Mouse (Mus musculus): Measurements from ENCODE around the gene Ttc9. TPM values are rescaled to one million over a fixed set of nuclear protein-coding genes. Genes with fewer than 3 reads are reported as not detected.

Ttc9 gene
- polyA plus RNA-seq, 1 experiment from 2014 or later: 0.77 TPM

DNA sequence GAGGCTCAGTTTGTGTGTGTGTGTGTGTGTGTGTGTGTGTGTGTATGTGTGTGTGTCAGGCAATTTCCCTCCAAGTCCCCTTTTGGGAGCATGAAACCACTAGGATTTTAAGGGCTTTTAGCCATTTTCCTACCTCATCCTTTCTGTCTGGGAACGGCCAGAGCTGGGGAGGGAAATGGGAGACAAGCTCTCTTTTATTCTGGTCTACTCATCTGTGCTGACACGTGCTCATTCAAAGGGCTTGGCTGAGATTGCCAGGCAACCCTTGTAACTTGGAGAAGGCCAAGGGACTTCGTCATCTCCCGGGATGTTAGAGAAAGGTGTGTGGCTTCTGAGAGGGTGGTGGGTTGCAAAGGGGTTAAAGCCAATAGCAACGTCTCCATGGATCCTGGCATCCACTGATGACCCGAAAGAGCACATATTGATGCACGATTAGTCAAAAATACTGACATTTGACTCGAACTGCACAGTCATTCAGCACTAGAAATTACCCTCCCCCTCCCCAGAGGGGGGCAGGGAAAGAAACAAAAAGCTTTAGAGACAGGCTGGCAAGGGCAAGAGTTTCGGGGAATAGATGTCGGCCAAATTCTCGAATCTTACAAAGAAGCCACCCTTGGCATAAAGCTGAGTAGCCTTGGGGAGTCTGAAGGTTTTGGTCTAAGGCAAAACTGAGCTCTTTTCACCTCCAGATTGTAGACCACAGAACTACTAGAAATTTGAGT, 11.5 kb downstream of the Ttc9 start:
- 75% methylated on average over 11 of the region's 11 CpGs for WGBS (ENCODE audit: insufficient replicate concordance)
- ATAC-seq (replicated peaks; ENCODE audit: insufficient number of reproducible peaks, low FRiP score, low TSS enrichment): no peak
- H3K27me3 ChIP-seq (ENCODE audit: control insufficient read depth, insufficient read depth, low read length): no peaks in the 10 kb centered on the region

DNA sequence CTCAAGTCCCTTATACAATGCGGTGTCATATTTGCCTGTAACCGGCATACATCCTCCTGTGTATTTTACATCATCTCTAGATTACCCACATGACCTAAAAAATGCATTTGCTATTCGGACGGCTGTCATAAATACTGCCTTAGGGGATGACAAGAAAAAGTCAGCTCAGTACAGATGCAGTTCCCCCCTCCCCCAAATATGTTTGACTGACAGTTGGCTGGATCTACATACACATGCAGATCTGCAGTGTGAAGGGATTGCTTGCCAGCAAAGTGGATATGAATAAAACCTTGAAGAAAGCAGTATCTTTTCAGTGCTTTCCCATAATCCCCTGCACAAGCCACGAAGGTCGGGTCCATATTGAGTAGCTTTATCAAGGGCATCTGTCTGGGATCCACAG, 15.8 kb downstream of the Ttc9 start:
- no peaks in the 10 kb centered on the region for H3K36me3 ChIP-seq (ENCODE audit: control insufficient read depth, insufficient read depth, low read length)
- no peak overlapping the region for H3K4me3 ChIP-seq (ENCODE audit: low read depth, low read length)
- no peaks in the 10 kb centered on the region for H3K9me3 ChIP-seq (replicated peaks; ENCODE audit: control insufficient read depth, low read length)
- no peaks in the 10 kb centered on the region for H3K27me3 ChIP-seq (ENCODE audit: control insufficient read depth, insufficient read depth, low read length)
- no peak for ATAC-seq (replicated peaks; ENCODE audit: insufficient number of reproducible peaks, low FRiP score, low TSS enrichment)
- no peaks in the 10 kb centered on the region for H3K4me1 ChIP-seq (ENCODE audit: control insufficient read depth, insufficient read depth, low read length)
- no peak overlapping the region for H3K9ac ChIP-seq (ENCODE audit: low read depth, low read length)
- H3K4me2 ChIP-seq: no peak overlapping the region
- WGBS (ENCODE audit: insufficient replicate concordance): 85% methylated on average over 6 of the region's 6 CpGs
- no peak overlapping the region for H3K27ac ChIP-seq (ENCODE audit: low read depth, low read length)

More for the DNA sequence above, 11.5 kb downstream of the Ttc9 start:
- no peaks in the 10 kb centered on the region for H3K4me1 ChIP-seq (ENCODE audit: control insufficient read depth, insufficient read depth, low read length)
- H3K36me3 ChIP-seq (ENCODE audit: control insufficient read depth, insufficient read depth, low read length): no peaks in the 10 kb centered on the region
- no peak overlapping the region for H3K9ac ChIP-seq (ENCODE audit: low read depth, low read length)
- H3K9me3 ChIP-seq (replicated peaks; ENCODE audit: control insufficient read depth, low read length): no peaks in the 10 kb centered on the region
- no peak overlapping the region for H3K4me2 ChIP-seq
- no peak overlapping the region for H3K4me3 ChIP-seq (ENCODE audit: low read depth, low read length)
- no peak overlapping the region for H3K27ac ChIP-seq (ENCODE audit: low read depth, low read length)

DNA sequence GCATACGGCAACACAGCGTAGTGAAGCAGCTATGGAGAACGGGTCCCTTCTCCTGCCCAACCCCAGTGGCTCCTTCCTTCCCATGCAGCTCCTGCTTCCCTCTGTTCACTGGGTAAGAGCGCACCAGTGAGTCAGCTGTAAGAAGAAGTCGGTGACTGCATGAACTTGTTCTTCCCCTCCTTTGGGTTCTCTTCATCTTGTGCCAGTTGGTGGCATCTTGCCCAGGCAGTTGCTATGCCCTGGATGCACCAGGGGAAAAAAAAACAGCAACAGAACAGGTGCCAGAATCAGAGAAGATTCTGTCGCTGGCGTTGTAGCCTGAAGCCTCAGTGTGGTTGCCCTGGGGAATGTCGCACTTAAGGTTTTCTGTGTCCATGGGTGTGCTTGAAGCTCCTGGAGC, 22.3 kb downstream of the Ttc9 start:
- Histone ChIP-seq H3K27me3 (ENCODE audit: control insufficient read depth, insufficient read depth, low read length) (peaks cover 2% of the 10 kb centered on the region; the same call in 1 of the 2 replicates), H3K36me3 (ENCODE audit: control insufficient read depth, insufficient read depth, low read length) (no peaks in the 10 kb centered on the region), H3K9ac (ENCODE audit: low read depth, low read length) (no peak overlapping the region), H3K4me1 (ENCODE audit: control insufficient read depth, insufficient read depth, low read length) (no peaks in the 10 kb centered on the region), H3K4me2 (no peak overlapping the region), H3K4me3 (ENCODE audit: low read depth, low read length) (no peak overlapping the region), H3K27ac (ENCODE audit: low read depth, low read length) (no peak overlapping the region), H3K9me3 (replicated peaks; ENCODE audit: control insufficient read depth, low read length) (no peaks in the 10 kb centered on the region)
- no peak for ATAC-seq (replicated peaks; ENCODE audit: insufficient number of reproducible peaks, low FRiP score, low TSS enrichment)
- 84% methylated on average over 8 of the region's 8 CpGs for WGBS (ENCODE audit: insufficient replicate concordance)

DNA sequence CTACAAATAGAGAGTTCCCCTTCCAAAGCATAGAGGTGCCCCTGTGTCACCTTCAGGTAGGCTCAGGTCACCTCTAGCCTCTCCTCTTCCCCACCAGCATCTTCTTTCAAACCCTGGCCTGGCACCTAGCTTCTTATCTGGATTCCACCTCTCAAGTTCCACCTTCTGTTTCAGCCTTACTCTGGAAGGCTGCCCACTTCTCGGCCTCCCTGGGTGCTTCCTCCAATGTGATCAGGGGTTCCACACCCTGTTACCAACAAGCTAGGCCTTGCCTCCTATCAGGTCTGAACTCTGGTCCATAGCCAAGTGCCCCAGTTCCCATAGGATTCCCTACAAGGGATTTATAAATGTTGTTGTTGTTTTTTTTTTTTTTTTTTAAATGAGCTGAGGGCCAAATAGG, 26.3 kb downstream of the Ttc9 start:
- H3K9ac ChIP-seq (ENCODE audit: low read depth, low read length): no peak overlapping the region
- no peak overlapping the region for H3K4me3 ChIP-seq (ENCODE audit: low read depth, low read length)
- ATAC-seq (replicated peaks; ENCODE audit: insufficient number of reproducible peaks, low FRiP score, low TSS enrichment): no peak
- peaks cover 2% of the 10 kb centered on the region; the same call in 1 of the 2 replicates for H3K27me3 ChIP-seq (ENCODE audit: control insufficient read depth, insufficient read depth, low read length)
- H3K27ac ChIP-seq (ENCODE audit: low read depth, low read length): no peak overlapping the region
- no peaks in the 10 kb centered on the region for H3K36me3 ChIP-seq (ENCODE audit: control insufficient read depth, insufficient read depth, low read length)
- no peaks in the 10 kb centered on the region for H3K9me3 ChIP-seq (replicated peaks; ENCODE audit: control insufficient read depth, low read length)
- H3K4me1 ChIP-seq (ENCODE audit: control insufficient read depth, insufficient read depth, low read length): peaks cover 9% of the 10 kb centered on the region; the same call in 1 of the 2 replicates
- no peak overlapping the region for H3K4me2 ChIP-seq
- WGBS (ENCODE audit: insufficient replicate concordance): 60% methylated on average over 1 of the region's 1 CpGs

DNA sequence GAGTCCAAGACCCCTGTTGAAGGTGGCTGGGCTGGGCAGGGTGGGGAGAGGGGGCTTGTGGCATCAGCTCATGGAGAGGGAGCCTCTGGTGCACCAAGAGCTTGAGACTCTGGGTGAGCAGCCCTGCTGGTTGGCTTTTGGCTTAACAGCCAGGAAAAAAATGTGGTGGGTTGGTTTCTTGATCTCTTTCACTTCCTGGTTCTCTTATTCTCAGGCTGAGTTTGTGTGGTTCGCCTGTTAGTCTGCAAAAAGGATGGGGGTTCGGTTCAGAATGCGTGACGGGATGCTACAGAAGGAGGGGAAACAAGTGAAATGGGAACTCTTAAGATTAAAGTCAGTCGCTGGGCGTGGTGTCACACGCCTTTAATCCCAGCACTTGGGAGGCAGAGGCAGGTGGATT, 27.0 kb downstream of the Ttc9 start:
- whole genome bisulfite sequencing (ENCODE audit: insufficient replicate concordance): 87% methylated on average over 7 of the region's 7 CpGs
- H3K4me1 ChIP-seq (ENCODE audit: control insufficient read depth, insufficient read depth, low read length): peaks cover 9% of the 10 kb centered on the region; the same call in 1 of the 2 replicates
- no peak overlapping the region for H3K27ac ChIP-seq (ENCODE audit: low read depth, low read length)
- no peak overlapping the region for H3K4me2 ChIP-seq
- H3K36me3 ChIP-seq (ENCODE audit: control insufficient read depth, insufficient read depth, low read length): no peaks in the 10 kb centered on the region
- no peaks in the 10 kb centered on the region for H3K9me3 ChIP-seq (replicated peaks; ENCODE audit: control insufficient read depth, low read length)
- no peak overlapping the region for H3K9ac ChIP-seq (ENCODE audit: low read depth, low read length)
- peaks cover 2% of the 10 kb centered on the region; the same call in 1 of the 2 replicates for H3K27me3 ChIP-seq (ENCODE audit: control insufficient read depth, insufficient read depth, low read length)
- ATAC-seq (replicated peaks; ENCODE audit: insufficient number of reproducible peaks, low FRiP score, low TSS enrichment): no peak
- no peak overlapping the region for H3K4me3 ChIP-seq (ENCODE audit: low read depth, low read length)

DNA sequence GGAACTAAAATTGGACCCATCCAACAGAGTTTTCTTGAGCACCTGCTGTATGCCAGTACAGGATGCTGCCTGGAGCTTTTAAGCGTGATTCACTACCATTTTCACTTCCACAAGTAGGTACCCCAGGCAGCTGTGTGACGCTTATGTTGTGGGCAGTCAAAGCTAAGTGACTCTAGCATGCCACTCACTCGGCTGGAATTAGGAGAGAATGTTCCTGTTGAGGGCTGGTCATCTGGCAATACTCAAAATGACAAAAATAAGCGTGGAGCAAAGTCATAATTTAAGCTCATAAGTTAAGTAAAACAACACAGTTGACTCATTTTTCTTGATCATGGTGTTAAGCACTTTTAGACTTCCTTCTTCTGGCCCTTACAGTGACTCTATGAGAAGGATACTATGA, 31.0 kb downstream of the Ttc9 start:
- no peaks in the 10 kb centered on the region for H3K27me3 ChIP-seq (ENCODE audit: control insufficient read depth, insufficient read depth, low read length)
- peaks cover 9% of the 10 kb centered on the region; the same call in 1 of the 2 replicates for H3K4me1 ChIP-seq (ENCODE audit: control insufficient read depth, insufficient read depth, low read length)
- H3K4me2 ChIP-seq: no peak overlapping the region
- H3K9ac ChIP-seq (ENCODE audit: low read depth, low read length): no peak overlapping the region
- WGBS (ENCODE audit: insufficient replicate concordance): 69% methylated on average over 4 of the region's 4 CpGs
- H3K27ac ChIP-seq (ENCODE audit: low read depth, low read length): no peak overlapping the region
- H3K4me3 ChIP-seq (ENCODE audit: low read depth, low read length): no peak overlapping the region
- no peaks in the 10 kb centered on the region for H3K9me3 ChIP-seq (replicated peaks; ENCODE audit: control insufficient read depth, low read length)
- no peaks in the 10 kb centered on the region for H3K36me3 ChIP-seq (ENCODE audit: control insufficient read depth, insufficient read depth, low read length)
- no peak for ATAC-seq (replicated peaks; ENCODE audit: insufficient number of reproducible peaks, low FRiP score, low TSS enrichment)

DNA sequence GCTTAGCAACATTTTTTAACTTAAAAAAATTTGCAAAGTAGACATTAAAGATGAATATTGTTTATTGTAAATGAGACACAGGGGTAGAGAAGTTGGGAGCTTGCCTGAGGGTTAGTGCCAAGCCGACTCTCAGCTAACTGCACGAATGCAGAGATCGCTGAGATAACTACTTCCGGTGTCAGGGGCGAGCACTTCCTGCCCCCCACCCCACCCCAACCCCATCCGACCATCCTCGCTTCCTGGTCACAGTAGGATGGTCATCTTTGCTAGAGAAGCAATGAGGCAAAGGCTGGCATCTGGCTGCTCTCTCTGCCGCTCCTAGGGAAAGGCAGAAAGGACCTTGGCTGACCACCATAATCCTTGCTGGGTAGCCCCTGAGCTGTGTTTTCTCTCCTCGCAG, 32.1 kb downstream of the Ttc9 start:
- Histone ChIP-seq H3K4me1 (ENCODE audit: control insufficient read depth, insufficient read depth, low read length) (peaks cover 9% of the 10 kb centered on the region; the same call in 1 of the 2 replicates), H3K36me3 (ENCODE audit: control insufficient read depth, insufficient read depth, low read length) (no peaks in the 10 kb centered on the region), H3K9ac (ENCODE audit: low read depth, low read length) (no peak overlapping the region), H3K4me3 (ENCODE audit: low read depth, low read length) (no peak overlapping the region), H3K27ac (ENCODE audit: low read depth, low read length) (no peak overlapping the region), H3K27me3 (ENCODE audit: control insufficient read depth, insufficient read depth, low read length) (no peaks in the 10 kb centered on the region), H3K4me2 (no peak overlapping the region), H3K9me3 (replicated peaks; ENCODE audit: control insufficient read depth, low read length) (no peaks in the 10 kb centered on the region)
- ATAC-seq (replicated peaks; ENCODE audit: insufficient number of reproducible peaks, low FRiP score, low TSS enrichment): no peak
- 68% methylated on average over 9 of the region's 9 CpGs for WGBS (ENCODE audit: insufficient replicate concordance)

DNA sequence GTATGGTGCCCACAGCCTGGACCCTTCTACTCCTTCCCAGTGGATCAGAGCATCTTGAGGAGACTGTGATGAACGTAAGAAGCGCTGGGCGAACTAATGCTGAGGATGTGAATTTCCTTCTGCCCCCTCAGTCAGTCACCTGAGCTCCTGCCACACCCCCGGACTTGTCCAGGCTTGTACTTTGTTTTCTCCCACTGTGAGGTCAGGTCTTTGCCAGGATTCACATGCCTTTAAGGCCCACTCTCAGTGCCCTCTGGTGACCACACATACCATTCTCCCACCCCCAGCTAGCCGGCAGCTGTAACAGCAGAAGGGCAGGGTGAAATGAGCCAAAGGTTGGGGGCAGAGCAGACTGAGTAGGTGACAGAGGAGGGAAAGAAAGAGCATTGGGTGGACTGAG, 32.9 kb downstream of the Ttc9 start:
- H3K27me3 ChIP-seq (ENCODE audit: control insufficient read depth, insufficient read depth, low read length): no peaks in the 10 kb centered on the region
- H3K36me3 ChIP-seq (ENCODE audit: control insufficient read depth, insufficient read depth, low read length): no peaks in the 10 kb centered on the region
- no peak overlapping the region for H3K9ac ChIP-seq (ENCODE audit: low read depth, low read length)
- ATAC-seq (replicated peaks; ENCODE audit: insufficient number of reproducible peaks, low FRiP score, low TSS enrichment): no peak
- WGBS (ENCODE audit: insufficient replicate concordance): 82% methylated on average over 5 of the region's 5 CpGs
- no peak overlapping the region for H3K27ac ChIP-seq (ENCODE audit: low read depth, low read length)
- H3K4me2 ChIP-seq: no peak overlapping the region
- H3K9me3 ChIP-seq (replicated peaks; ENCODE audit: control insufficient read depth, low read length): no peaks in the 10 kb centered on the region
- H3K4me3 ChIP-seq (ENCODE audit: low read depth, low read length): no peak overlapping the region
- peaks cover 7% of the 10 kb centered on the region; the same call in 1 of the 2 replicates for H3K4me1 ChIP-seq (ENCODE audit: control insufficient read depth, insufficient read depth, low read length)

DNA sequence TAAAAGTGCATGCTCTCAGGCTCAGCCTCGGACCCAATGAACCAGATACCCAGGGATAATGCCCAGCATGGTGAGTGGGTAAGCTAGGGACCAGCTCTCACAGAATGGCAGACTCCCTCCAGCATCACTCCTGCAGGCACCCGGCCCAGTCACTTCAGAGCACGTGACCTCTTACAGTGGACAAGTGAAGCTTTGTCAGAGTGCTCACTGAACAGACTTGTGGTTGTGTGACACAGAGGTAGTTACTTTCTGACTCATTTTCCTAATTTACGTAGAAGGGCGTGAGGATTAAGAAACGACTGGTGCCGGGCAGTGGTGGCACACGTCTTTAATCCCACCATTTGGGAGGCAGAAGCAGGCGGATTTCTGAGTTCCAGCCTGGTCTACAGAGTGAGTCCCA, 37.4 kb downstream of the Ttc9 start:
- 78% methylated on average over 9 of the region's 9 CpGs for WGBS (ENCODE audit: insufficient replicate concordance)
- no peak overlapping the region for H3K4me3 ChIP-seq (ENCODE audit: low read depth, low read length)
- H3K4me1 ChIP-seq (ENCODE audit: control insufficient read depth, insufficient read depth, low read length): no peaks in the 10 kb centered on the region
- H3K9ac ChIP-seq (ENCODE audit: low read depth, low read length): no peak overlapping the region
- no peaks in the 10 kb centered on the region for H3K9me3 ChIP-seq (replicated peaks; ENCODE audit: control insufficient read depth, low read length)
- H3K36me3 ChIP-seq (ENCODE audit: control insufficient read depth, insufficient read depth, low read length): no peaks in the 10 kb centered on the region
- no peak overlapping the region for H3K27ac ChIP-seq (ENCODE audit: low read depth, low read length)
- no peak overlapping the region for H3K4me2 ChIP-seq
- ATAC-seq (replicated peaks; ENCODE audit: insufficient number of reproducible peaks, low FRiP score, low TSS enrichment): no peak
- no peaks in the 10 kb centered on the region for H3K27me3 ChIP-seq (ENCODE audit: control insufficient read depth, insufficient read depth, low read length)
